Mouse (Mus musculus) leukemia stem cell, adult 10-12 weeks (primary cell): Measurements from ENCODE around the gene Sox10. TPM values are rescaled to one million over a fixed set of nuclear protein-coding genes. Genes with fewer than 3 reads are reported as not detected.

Experiments used
- polyA plus RNA-seq: library from polyadenylated mRNA; stranded (reverse); fragments of >175 nt; gene quantifications from 2 replicates; pipeline ENCODE4 v1.2.3, GENCODE M21; 2012; ENCODE audit warnings: low replicate concordance

The Sox10 gene
- polyA plus RNA-seq: 0.42 TPM in 1 of 2 replicates, not detected in the other

GRCm38 (mm10) chr15:79165140-79165539 lies at the start of gene Sox10:
TSS of gene Sox10 (minus strand) at chr15:79165240.

GRCm38 (mm10) chr15:79140866-79141565 lies 24.0 kb downstream of the Sox10 start, which contains the start of the genes Polr2f and 1700088E04Rik:
TSS of gene Polr2f (plus strand) at chr15:79141009.
TSS of gene 1700088E04Rik (minus strand) at chr15:79141253.

GRCm38 (mm10) chr15:79108421-79109320 lies 56.4 kb downstream of the Sox10 start, which contains the start of gene Micall1:
TSS of gene Micall1 (plus strand) at chr15:79108898.

Other genes with a start within 250 kb of the Sox10 start
- gene Lgals1, start 238.5 kb downstream of the Sox10 start, polyA plus RNA-seq: 15.8 and 51.1 TPM in 2 replicates
- gene Nol12, start 230.3 kb downstream of the Sox10 start, polyA plus RNA-seq: 17.2 and 18.8 TPM in 2 replicates
- 91.0 and 129 TPM in 2 replicates for gene Triobp, start 217.5 kb downstream of the Sox10 start, polyA plus RNA-seq
- gene H1f0, start 136.8 kb downstream of the Sox10 start, polyA plus RNA-seq: 32.8 and 70.9 TPM in 2 replicates
- 0.38 and 1.2 TPM in 2 replicates for gene Galr3, start 123.4 kb downstream of the Sox10 start, polyA plus RNA-seq
- gene Ankrd54, start 102.3 kb downstream of the Sox10 start, polyA plus RNA-seq: 41.1 and 171 TPM in 2 replicates
- gene Eif3l, start 90.1 kb downstream of the Sox10 start, polyA plus RNA-seq: 8.7 and 44.6 TPM in 2 replicates
- gene Micall1, start 56.3 kb downstream of the Sox10 start, polyA plus RNA-seq: 15.6 and 50.5 TPM in 2 replicates
- gene Polr2f, start 24.2 kb downstream of the Sox10 start, polyA plus RNA-seq: 65.9 and 87.9 TPM in 2 replicates
- gene 1700088E04Rik, start 24.0 kb downstream of the Sox10 start, polyA plus RNA-seq: 1.7 TPM in 1 of 2 replicates, not detected in the other
- gene Pick1, start 63.9 kb upstream of the Sox10 start, polyA plus RNA-seq: 17.4 and 21.0 TPM in 2 replicates
- not detected in 2 replicates for gene Gm49486, start 64.2 kb upstream of the Sox10 start, polyA plus RNA-seq
- gene Slc16a8, start 89.5 kb upstream of the Sox10 start, polyA plus RNA-seq: not detected in 2 replicates
- 0.08 TPM in 1 of 2 replicates, not detected in the other for gene Baiap2l2, start 120.3 kb upstream of the Sox10 start, polyA plus RNA-seq
- 54.7 and 64.1 TPM in 2 replicates for gene Pla2g6, start 163.2 kb upstream of the Sox10 start, polyA plus RNA-seq
- gene Maff, start 181.4 kb upstream of the Sox10 start, polyA plus RNA-seq: 2.2 and 2.7 TPM in 2 replicates
- 53.1 and 68.5 TPM in 2 replicates for gene Tmem184b, start 238.3 kb upstream of the Sox10 start, polyA plus RNA-seq